Mouse (Mus musculus) liver, postnatal 0 days (tissue): ENCODE measurements around the gene Lcat.

ENCODE experiments used
- CTCF ChIP-seq: sonication (generic); IDR thresholded peaks from 2 replicates; pipeline ENCODE4 v1.5.1; 2016; ENCODE audit warnings: antibody characterized with exemption, low read depth
- EP300 ChIP-seq: IDR thresholded peaks from 2 replicates; pipeline ENCODE4 v1.6.1; 2016; ENCODE audit warnings: antibody characterized with exemption, low read depth, mild to moderate bottlenecking

- TF ChIP-seq CTCF (no peak), EP300 (no peak)
Measured at GRCm38 (mm10) chr8:105919390-105919789, 23.8 kb downstream of the Lcat start.
